Mouse (Mus musculus) MEL (cell line): ENCODE results near the gene Myo18a. TPM values are rescaled to one million over a fixed set of nuclear protein-coding genes. Genes with fewer than 3 reads are reported as not detected.

Source experiments
- DNase-seq: peaks from one replicate; pipeline ENCODE4 v3.0.0; 2011; ENCODE audit warnings: low read depth, low spot score
- H3K27ac ChIP-seq: 2 replicates; pipeline ENCODE4 v1.5.1; 2012; ENCODE audit warnings: low read depth, mild to moderate bottlenecking, control low read depth, low read length, moderate library complexity; ENCODE audit not compliant: control insufficient read depth
- H3K27me3 ChIP-seq, 2 experiments: fragments of 150-350 bp in 1 of 2; sonication (generic) in 1 of 2; 2 replicates each; pipeline ENCODE4 v1.6.1; 2012; ENCODE audit warnings: low read length in 2 of 2, mild to moderate bottlenecking in 2 of 2, improper control_type of control experiment in 1 of 2, moderate library complexity in 1 of 2; ENCODE audit not compliant: insufficient read depth in 2 of 2, control insufficient read depth in 1 of 2
- H3K36me3 ChIP-seq, 2 experiments: 2 replicates each; pipeline ENCODE4 v1.6.1; 2012 to 2014; ENCODE audit warnings: low read length in 2 of 2, improper control_type of control experiment in 1 of 2, inconsistent platforms in 1 of 2, mild to moderate bottlenecking in 1 of 2; ENCODE audit not compliant: insufficient read depth in 2 of 2, control insufficient read depth in 1 of 2
- H3K4me1 ChIP-seq, 2 experiments: fragments of 150-350 bp in 1 of 2; sonication (generic) in 1 of 2; 2 replicates each; pipeline ENCODE4 v1.6.1; 2012; ENCODE audit warnings: low read length in 2 of 2, improper control_type of control experiment in 1 of 2, mild to moderate bottlenecking in 1 of 2; ENCODE audit not compliant: insufficient read depth in 2 of 2, control insufficient read depth in 1 of 2
- H3K4me3 ChIP-seq, 2 experiments: fragments of 150-350 bp in 1 of 2; sonication (generic) in 1 of 2; 2 replicates each; pipeline ENCODE4 v1.5.1; 2012; ENCODE audit warnings: low read depth in 2 of 2, low read length in 2 of 2, mild to moderate bottlenecking in 2 of 2, moderate library complexity in 2 of 2, control low read depth in 1 of 2, improper control_type of control experiment in 1 of 2; ENCODE audit not compliant: control insufficient read depth in 1 of 2, insufficient read depth in 1 of 2
- H3K79me2 ChIP-seq: 2 replicates; pipeline ENCODE4 v1.6.1; 2012; ENCODE audit warnings: mild to moderate bottlenecking, low read length, moderate library complexity; ENCODE audit not compliant: control insufficient read depth, poor library complexity, insufficient read depth
- H3K9ac ChIP-seq: 2 replicates; pipeline ENCODE4 v1.6.1; 2012; ENCODE audit warnings: low read depth, mild to moderate bottlenecking, control low read depth, low read length, moderate library complexity; ENCODE audit not compliant: control insufficient read depth, poor library complexity, severe bottlenecking
- H3K9me3 ChIP-seq: fragments of 150-350 bp; sonication (generic); replicated peaks from 2 replicates; pipeline ENCODE4 v1.6.1; 2012; ENCODE audit warnings: mild to moderate bottlenecking, low read length, improper control_type of control experiment, moderate library complexity; ENCODE audit not compliant: insufficient read depth
- BHLHE40 ChIP-seq: IDR thresholded peaks from 2 replicates; pipeline ENCODE4 v1.6.1; 2012; ENCODE audit warnings: low read depth, mild to moderate bottlenecking, inconsistent platforms, low read length, improper control_type of control experiment, borderline replicate concordance
- CHD1 ChIP-seq: IDR thresholded peaks from 2 replicates; pipeline ENCODE4 v1.6.1; 2012; ENCODE audit warnings: low read depth, mild to moderate bottlenecking, inconsistent platforms, low read length, improper control_type of control experiment
- E2F4 ChIP-seq: IDR thresholded peaks from 2 replicates; pipeline ENCODE4 v1.6.1; 2011; ENCODE audit warnings: low read depth, low read length, improper control_type of control experiment, borderline replicate concordance
- GABPA ChIP-seq: IDR thresholded peaks from 2 replicates; pipeline ENCODE4 v1.6.1; 2012; ENCODE audit warnings: low read depth, mild to moderate bottlenecking, inconsistent platforms, low read length, improper control_type of control experiment, moderate library complexity
- GATA1 ChIP-seq: IDR thresholded peaks from 2 replicates; pipeline ENCODE4 v1.6.1; 2011; ENCODE audit warnings: low read depth, low read length, improper control_type of control experiment
- HCFC1 ChIP-seq: IDR thresholded peaks from 2 replicates; pipeline ENCODE4 v1.6.1; 2012; ENCODE audit warnings: low read depth, mild to moderate bottlenecking, inconsistent platforms, low read length, improper control_type of control experiment, moderate library complexity
- KAT2A ChIP-seq: conservative IDR thresholded peaks from 2 replicates; pipeline ENCODE4 v1.6.1; 2012; ENCODE audit warnings: low read depth, low read length, improper control_type of control experiment, inconsistent platforms
- MAFK ChIP-seq: IDR thresholded peaks from 2 replicates; pipeline ENCODE4 v1.6.1; 2011; ENCODE audit warnings: low read depth, mild to moderate bottlenecking, low read length, improper control_type of control experiment, borderline replicate concordance
- MEF2A ChIP-seq: IDR thresholded peaks from 2 replicates; pipeline ENCODE4 v1.6.1; 2014; ENCODE audit warnings: low read depth, mild to moderate bottlenecking, inconsistent platforms, low read length, improper control_type of control experiment; ENCODE audit not compliant: poor library complexity, insufficient replicate concordance, severe bottlenecking; ENCODE audit errors: extremely low read depth
- MXI1 ChIP-seq: IDR thresholded peaks from 2 replicates; pipeline ENCODE4 v1.6.1; 2011; ENCODE audit warnings: mild to moderate bottlenecking, low read depth, low read length, improper control_type of control experiment
- MYB ChIP-seq: IDR thresholded peaks from 2 replicates; pipeline ENCODE4 v1.6.1; 2011; ENCODE audit warnings: mild to moderate bottlenecking, low read depth, low read length, improper control_type of control experiment
- POLR2A ChIP-seq, 2 experiments: IDR thresholded peaks; 2 replicates each; pipeline ENCODE4 v1.6.1; 2011 to 2012; ENCODE audit warnings: low read length in 2 of 2, mild to moderate bottlenecking in 2 of 2, control low read depth in 1 of 2, improper control_type of control experiment in 1 of 2, low read depth in 1 of 2, moderate library complexity in 1 of 2; ENCODE audit not compliant: control insufficient read depth in 1 of 2, insufficient read depth in 1 of 2, poor library complexity in 1 of 2
- POLR2AphosphoS5 ChIP-seq: IDR thresholded peaks from 2 replicates; pipeline ENCODE4 v1.6.1; 2012; ENCODE audit warnings: low read depth, borderline replicate concordance, mild to moderate bottlenecking, inconsistent platforms, low read length, moderate library complexity, mixed read lengths
- RAD21 ChIP-seq: IDR thresholded peaks from 2 replicates; pipeline ENCODE4 v1.6.1; 2011; ENCODE audit warnings: mild to moderate bottlenecking, low read depth, low read length, improper control_type of control experiment
- SIN3A ChIP-seq: IDR thresholded peaks from 2 replicates; pipeline ENCODE4 v1.6.1; 2012; ENCODE audit warnings: low read length, improper control_type of control experiment, inconsistent platforms
- SMC3 ChIP-seq: IDR thresholded peaks from 2 replicates; pipeline ENCODE4 v1.6.1; 2011; ENCODE audit warnings: low read depth, low read length, improper control_type of control experiment
- TBP ChIP-seq: IDR thresholded peaks from 2 replicates; pipeline ENCODE4 v1.8.0; 2011; ENCODE audit warnings: low read depth, low read length, improper control_type of control experiment
- ZC3H11A ChIP-seq: IDR thresholded peaks from 2 replicates; pipeline ENCODE4 v1.6.1; 2012; ENCODE audit warnings: low read depth, mild to moderate bottlenecking, inconsistent platforms, low read length, improper control_type of control experiment
- ZKSCAN1 ChIP-seq: IDR thresholded peaks from 2 replicates; pipeline ENCODE4 v1.6.1; 2012; ENCODE audit warnings: low read depth, mild to moderate bottlenecking, inconsistent platforms, low read length, improper control_type of control experiment, moderate library complexity
- ZMIZ1 ChIP-seq: IDR thresholded peaks from 2 replicates; pipeline ENCODE4 v1.6.1; 2012; ENCODE audit warnings: low read depth, mild to moderate bottlenecking, inconsistent platforms, low read length, improper control_type of control experiment, moderate library complexity
- polyA plus RNA-seq, 2 experiments: library from polyadenylated mRNA; stranded (reverse) in 1 of 2; unstranded in 1 of 2; fragments of >175 nt in 1 of 2; fragments of >200 nt in 1 of 2; gene quantifications; 2 replicates each; pipeline versions ENCODE4 v1.2.1 to v1.2.4; 2012; ENCODE audit warnings: low replicate concordance in 2 of 2, low read depth in 1 of 2; ENCODE audit not compliant: insufficient read length in 2 of 2, insufficient read depth in 1 of 2, missing spikeins in 1 of 2
- total RNA-seq: library from RNA; depleted of rRNA; stranded (reverse); fragments of 300-350 nt; gene quantifications from 2 replicates; pipeline ENCODE4 v1.2.3, GENCODE M21; 2012

The Myo18a gene
- total and polyA plus RNA-seq, 3 experiments: 13.1 to 18.0 TPM; not detected in 1

GRCm38 (mm10) chr11:77809215-77809614 lies 46.2 kb downstream of the Myo18a start:
- no peaks in the 10 kb centered on the region for H3K27me3 ChIP-seq

GRCm38 (mm10) chr11:77810018-77810417 lies 47.0 kb downstream of the Myo18a start:
- Histone ChIP-seq H3K27me3 (no peaks in the 10 kb centered on the region), H3K9ac (no peak overlapping the region), H3K4me3 (no peak overlapping the region), H3K27ac (no peak overlapping the region), H3K79me2 (no peaks in the 10 kb centered on the region), H3K9me3 (no peaks in the 10 kb centered on the region)
- no peak for DNase-seq
- TF ChIP-seq SMC3: no peak
- no peak for TF ChIP-seq SIN3A
- no peak for TF ChIP-seq CHD1
- TF ChIP-seq MYB: no peak
- TF ChIP-seq BHLHE40: no peak
- TF ChIP-seq ZKSCAN1: no peak
- TF ChIP-seq, all 39 proteins: peak for 0
- Histone ChIP-seq H3K36me3 (no peaks in the 10 kb centered on the region), H3K4me1 (no peaks in the 10 kb centered on the region)

More at GRCm38 (mm10) chr11:77809215-77809614, 46.2 kb downstream of the Myo18a start:
- no peaks in the 10 kb centered on the region for H3K4me1 ChIP-seq
- no peak overlapping the region for H3K27ac ChIP-seq
- TF ChIP-seq MEF2A: no peak
- TF ChIP-seq ZMIZ1: no peak
- TF ChIP-seq HCFC1: no peak
- no peak for TF ChIP-seq RAD21
- TF ChIP-seq GABPA: no peak
- no peak for TF ChIP-seq E2F4
- TF ChIP-seq CHD1: no peak
- TF ChIP-seq TBP: no peak
- TF ChIP-seq POLR2A (IDR thresholded peaks at IDR 0.05; ENCODE audit: control insufficient read depth in 1 of 2, insufficient read depth in 1 of 2, low read depth in 1 of 2, low read length in 2 of 2, poor library complexity in 1 of 2): no peak
- H3K9me3 ChIP-seq: no peaks in the 10 kb centered on the region
- no peak overlapping the region for H3K9ac ChIP-seq
- no peaks in the 10 kb centered on the region for H3K36me3 ChIP-seq
- DNase-seq: no peak
- no peak overlapping the region for H3K4me3 ChIP-seq
- H3K79me2 ChIP-seq: no peaks in the 10 kb centered on the region

DNA sequence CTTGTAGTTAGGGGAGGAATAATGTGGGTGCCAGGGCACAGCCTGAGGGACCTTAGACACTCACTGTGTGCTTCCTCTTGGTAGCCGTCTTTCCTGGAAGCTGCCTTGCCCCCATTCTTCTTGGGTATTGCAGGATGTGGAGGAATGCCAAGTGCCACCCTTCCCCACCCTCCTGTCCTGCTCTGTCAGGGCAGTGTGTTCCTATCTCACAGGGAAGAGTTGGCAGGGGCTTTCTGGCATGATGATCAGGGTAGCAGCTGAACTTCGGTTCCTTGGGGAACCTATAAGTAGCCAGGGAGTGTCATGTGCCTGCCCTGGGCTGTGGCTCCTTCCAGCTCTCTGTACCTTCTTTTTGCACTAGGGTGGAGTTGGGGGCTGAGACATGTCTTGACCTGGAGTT lies 50.9 kb downstream of the Myo18a start:
- Histone ChIP-seq H3K79me2 (no peaks in the 10 kb centered on the region), H3K4me1 (no peaks in the 10 kb centered on the region), H3K36me3 (no peaks in the 10 kb centered on the region), H3K27me3 (no peaks in the 10 kb centered on the region), H3K4me3 (no peak overlapping the region)
- no peak for TF ChIP-seq MXI1
- TF ChIP-seq MAFK: no peak
- no peak for TF ChIP-seq MYB
- no peak for TF ChIP-seq POLR2AphosphoS5
- no peak for TF ChIP-seq KAT2A
- no peak for TF ChIP-seq ZC3H11A
- no peak for TF ChIP-seq GATA1
- TF ChIP-seq ZKSCAN1: no peak
- TF ChIP-seq, all 39 proteins: peak for 0
- H3K9ac ChIP-seq: no peak overlapping the region
- H3K27ac ChIP-seq: no peak overlapping the region
- no peaks in the 10 kb centered on the region for H3K9me3 ChIP-seq
- DNase-seq: no peak
